Mouse (Mus musculus) G1E (cell line): ENCODE results near the gene Rbm38. TPM values are rescaled to one million over a fixed set of nuclear protein-coding genes. Genes with fewer than 3 reads are reported as not detected.

Source experiments
- ATAC-seq: 2 replicates; pipeline ENCODE4 v1.8.0; 2016; ENCODE audit warnings: mild to moderate bottlenecking; ENCODE audit not compliant: insufficient number of reproducible peaks, poor library complexity, low FRiP score, severe bottlenecking; ENCODE audit errors: extremely low read depth
- DNase-seq: peaks from one replicate; pipeline ENCODE4 v3.0.0; 2012; ENCODE audit warnings: low spot score
- H3K27me3 ChIP-seq: 2 replicates; pipeline ENCODE4 v1.6.1; 2012; ENCODE audit warnings: mild to moderate bottlenecking, low read length, inconsistent platforms; ENCODE audit not compliant: insufficient read depth
- H3K36me3 ChIP-seq: replicated peaks from 2 replicates; pipeline ENCODE3; 2012; ENCODE audit warnings: mild to moderate bottlenecking, inconsistent platforms
- H3K4me1 ChIP-seq: 2 replicates; pipeline ENCODE4 v1.6.1; 2012; ENCODE audit warnings: low read depth, low read length, inconsistent platforms, mixed read lengths; ENCODE audit not compliant: insufficient read depth
- H3K4me3 ChIP-seq: 2 replicates; pipeline ENCODE4 v1.5.1; 2012; ENCODE audit warnings: low read depth, mild to moderate bottlenecking, inconsistent platforms, low read length, moderate library complexity, mixed read lengths
- H3K9me3 ChIP-seq: replicated peaks from 2 replicates; pipeline ENCODE4 v1.6.1; 2012; ENCODE audit warnings: inconsistent platforms
- CTCF ChIP-seq: IDR thresholded peaks from 2 replicates; pipeline ENCODE4 v1.5.1; 2012; ENCODE audit warnings: low read depth, low read length, inconsistent platforms, mixed read lengths
- GATA1 ChIP-seq: IDR thresholded peaks from 2 replicates; pipeline ENCODE4 v1.6.1; 2012; ENCODE audit warnings: borderline replicate concordance, low read length, inconsistent platforms, mixed read lengths
- GATA2 ChIP-seq: IDR thresholded peaks from 2 replicates; pipeline ENCODE4 v1.6.1; 2012; ENCODE audit warnings: low read depth, low read length, inconsistent platforms, borderline replicate concordance
- POLR2AphosphoS5 ChIP-seq: IDR thresholded peaks from 2 replicates; pipeline ENCODE4 v1.6.1; 2012; ENCODE audit warnings: low read depth, low read length, inconsistent platforms; ENCODE audit not compliant: insufficient replicate concordance
- TAL1 ChIP-seq: conservative IDR thresholded peaks from 2 replicates; pipeline ENCODE4 v1.6.1; 2012; ENCODE audit warnings: low read depth, low read length, inconsistent platforms, mixed read lengths
- polyA plus RNA-seq: library from polyadenylated mRNA; stranded (reverse); fragments of >175 nt; gene quantifications from 2 replicates; pipeline ENCODE4 v1.2.3, GENCODE M21; 2012
- total RNA-seq, 2 experiments: library from RNA; stranded (forward) in 1 of 2; stranded (reverse) in 1 of 2; fragments of 200-1000 nt in 1 of 2; fragments of >200 nt in 1 of 2; fragmentation: Nextera tagmentation in 1 of 2; gene quantifications; 2 replicates each; pipeline ENCODE4 v1.2.3; 2014 to 2017

Rbm38 gene
- total and polyA plus RNA-seq, 3 experiments, result 36.0 to 737 (median 342) TPM

DNA sequence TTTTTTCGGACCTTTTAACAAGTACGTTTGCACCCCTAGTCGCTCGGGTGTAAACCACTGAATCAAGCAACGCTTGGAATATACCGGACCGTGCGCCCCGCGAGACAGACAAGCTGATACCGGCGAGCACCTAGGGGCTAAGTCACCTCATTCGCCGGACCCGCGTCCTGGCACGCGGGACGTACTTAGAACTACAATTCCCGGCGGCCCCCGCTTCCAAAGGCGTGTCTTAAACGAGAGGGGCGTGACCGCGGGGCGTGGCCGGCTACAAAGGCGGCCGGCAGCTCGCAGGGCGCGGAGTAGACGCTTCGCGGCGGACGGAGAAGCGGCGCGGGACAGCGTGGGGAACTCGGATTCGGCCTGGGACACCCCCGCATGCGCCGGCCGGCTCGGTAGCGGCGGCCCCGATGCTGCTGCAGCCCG, 1.3 kb downstream of the Rbm38 start:
- no peaks in the 10 kb centered on the region for H3K27me3 ChIP-seq
- no peaks in the 10 kb centered on the region for H3K9me3 ChIP-seq
- TF ChIP-seq POLR2AphosphoS5 (peak; percentile 74; the same call in 1 of the 2 replicates), GATA2 (no peak)
- peak; percentile 37 for ATAC-seq
- DNase-seq, result peak; percentile 76
- peaks cover 51% of the 10 kb centered on the region for H3K36me3 ChIP-seq
- peaks cover 77% of the 10 kb centered on the region for H3K4me1 ChIP-seq
- peak overlapping the region; percentile 94 for H3K4me3 ChIP-seq

- Histone ChIP-seq H3K9me3 (no peaks in the 10 kb centered on the region), H3K27me3 (no peaks in the 10 kb centered on the region), H3K4me3 (peak overlapping the region; percentile 94), H3K36me3 (peaks cover 51% of the 10 kb centered on the region), H3K4me1 (peaks cover 79% of the 10 kb centered on the region)
- TF ChIP-seq CTCF (no peak), POLR2AphosphoS5 (no peak), GATA2 (no peak)
- DNase-seq (peak; percentile 62), ATAC-seq (no peak)
These were observed 1.9 kb downstream of the Rbm38 start for GRCm38 (mm10) chr2:173022056-173022681.

DNA sequence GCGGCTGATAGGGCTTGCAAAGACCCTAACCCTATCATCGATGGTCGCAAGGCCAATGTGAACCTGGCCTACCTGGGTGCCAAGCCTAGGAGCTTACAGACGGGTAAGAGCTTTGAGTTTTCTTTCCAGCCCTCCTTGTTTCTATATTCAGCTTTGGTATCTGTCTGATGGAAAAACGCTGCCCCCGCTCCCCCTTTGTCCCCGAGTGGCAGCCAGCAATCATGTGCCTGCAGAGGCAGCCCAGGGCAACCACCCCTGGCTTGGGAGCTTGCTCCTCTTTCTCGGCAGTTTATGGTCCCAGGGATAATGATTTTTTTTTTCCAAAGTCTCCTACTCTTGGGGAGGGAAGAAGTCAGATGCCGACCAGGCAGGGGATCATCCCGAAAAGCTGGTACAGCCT, 2.5 kb downstream of the Rbm38 start:
- Histone ChIP-seq H3K9me3 (no peaks in the 10 kb centered on the region), H3K4me1 (peaks cover 79% of the 10 kb centered on the region), H3K36me3 (peaks cover 55% of the 10 kb centered on the region), H3K4me3 (peak overlapping the region; percentile 94), H3K27me3 (no peaks in the 10 kb centered on the region)
- no peak for DNase-seq
- ATAC-seq, result no peak
- TF ChIP-seq TAL1 (no peak), CTCF (no peak), GATA1 (no peak), GATA2 (no peak), POLR2AphosphoS5 (no peak)

GRCm38 (mm10) chr2:173023371-173023851, 3.1 kb downstream of the Rbm38 start:
- H3K36me3 ChIP-seq, result peaks cover 61% of the 10 kb centered on the region
- no peaks in the 10 kb centered on the region for H3K9me3 ChIP-seq
- TF ChIP-seq CTCF (no peak), GATA2 (no peak), POLR2AphosphoS5 (no peak), TAL1 (no peak), GATA1 (no peak)
- H3K4me3 ChIP-seq, result peak overlapping the region; percentile 94
- peaks cover 79% of the 10 kb centered on the region for H3K4me1 ChIP-seq
- ATAC-seq (no peak), DNase-seq (no peak)
- no peaks in the 10 kb centered on the region for H3K27me3 ChIP-seq

DNA sequence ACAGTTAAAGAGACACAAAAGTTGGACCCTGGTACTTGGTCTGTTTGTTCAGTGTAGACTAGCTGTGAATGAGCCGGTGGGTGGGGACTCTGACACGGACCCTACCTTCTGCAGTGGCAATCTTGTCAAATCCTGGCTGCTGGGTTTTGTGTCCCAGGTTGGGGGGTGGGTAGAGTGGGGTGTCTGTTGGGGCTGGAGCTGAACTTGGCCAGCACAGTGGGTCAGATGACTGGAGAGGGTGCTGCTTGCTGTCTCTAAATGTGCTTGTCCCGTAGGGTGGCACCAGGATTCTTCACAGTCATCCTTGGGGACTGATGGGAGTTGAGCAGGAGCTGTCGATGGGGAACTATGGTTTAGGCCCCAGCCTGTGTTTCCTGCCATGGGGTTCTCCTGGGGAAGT, 3.7 kb downstream of the Rbm38 start:
- TF ChIP-seq POLR2AphosphoS5, result no peak
- no peak for TF ChIP-seq GATA1
- TF ChIP-seq CTCF, result no peak
- TF ChIP-seq GATA2, result no peak
- TF ChIP-seq TAL1, result no peak
- peaks cover 79% of the 10 kb centered on the region for H3K4me1 ChIP-seq
- DNase-seq, result no peak

DNA sequence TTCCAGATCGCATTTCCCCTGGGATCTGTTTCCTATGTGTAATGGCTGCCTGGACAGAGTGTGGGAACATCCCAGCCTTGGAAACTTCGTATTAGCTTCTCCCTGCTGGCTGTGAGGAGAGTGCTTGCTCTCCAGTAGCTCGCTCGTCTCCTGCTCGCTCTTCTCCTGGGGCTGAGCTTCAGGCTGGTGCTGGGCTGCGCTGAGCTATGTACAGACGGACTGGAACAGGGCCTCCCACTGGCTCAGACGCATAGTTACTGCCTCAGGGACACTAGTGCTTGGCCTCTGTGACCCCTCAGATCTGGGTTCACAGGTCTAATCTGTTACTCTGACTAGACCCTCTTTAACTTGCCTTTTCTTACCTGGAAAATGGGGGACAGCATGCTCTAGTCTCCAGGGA, 4.1 kb downstream of the Rbm38 start:
- H3K4me3 ChIP-seq, result peak overlapping the region; percentile 94
- no peaks in the 10 kb centered on the region for H3K27me3 ChIP-seq
- peaks cover 71% of the 10 kb centered on the region for H3K36me3 ChIP-seq
- TF ChIP-seq GATA2, result no peak
- no peak for TF ChIP-seq TAL1
- no peak for TF ChIP-seq GATA1
- TF ChIP-seq CTCF, result no peak
- TF ChIP-seq POLR2AphosphoS5, result no peak
- DNase-seq (no peak), ATAC-seq (no peak)
- H3K9me3 ChIP-seq, result no peaks in the 10 kb centered on the region
- H3K4me1 ChIP-seq, result peaks cover 79% of the 10 kb centered on the region

More for the DNA sequence above, 3.7 kb downstream of the Rbm38 start:
- no peak for ATAC-seq
- Histone ChIP-seq H3K9me3 (no peaks in the 10 kb centered on the region), H3K4me3 (peak overlapping the region; percentile 94), H3K36me3 (peaks cover 67% of the 10 kb centered on the region), H3K27me3 (no peaks in the 10 kb centered on the region)

DNA sequence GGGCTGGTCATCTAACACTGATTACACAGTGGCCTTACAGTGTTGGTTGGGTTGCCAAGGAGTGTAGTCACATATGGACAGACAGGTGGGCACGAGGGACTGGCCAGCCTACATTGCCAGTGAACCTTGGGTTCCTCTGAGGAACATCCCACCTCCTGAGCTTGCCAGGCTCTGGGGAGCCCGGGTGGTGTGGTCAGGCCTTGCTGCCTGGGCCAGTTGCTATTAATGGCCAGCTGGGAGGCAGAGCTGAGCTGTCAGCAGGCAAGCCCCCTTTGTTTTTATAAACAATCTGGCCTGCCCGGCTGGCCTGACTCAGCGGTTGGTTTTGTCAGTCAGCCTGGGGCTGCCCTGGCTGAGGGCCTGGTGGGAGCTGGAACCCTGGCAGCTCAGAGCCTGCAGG, 4.6 kb downstream of the Rbm38 start:
- Histone ChIP-seq H3K27me3 (no peaks in the 10 kb centered on the region), H3K9me3 (no peaks in the 10 kb centered on the region), H3K4me1 (peaks cover 79% of the 10 kb centered on the region), H3K4me3 (peak overlapping the region; percentile 94), H3K36me3 (peaks cover 76% of the 10 kb centered on the region)
- ATAC-seq (no peak), DNase-seq (no peak)
- no peak for TF ChIP-seq POLR2AphosphoS5
- no peak for TF ChIP-seq GATA1
- TF ChIP-seq TAL1, result no peak
- no peak for TF ChIP-seq CTCF
- TF ChIP-seq GATA2, result no peak
